Mouse (Mus musculus) forebrain, embryonic 11.5 days (tissue): ENCODE results near the gene Usp30. TPM values are rescaled to one million over a fixed set of nuclear protein-coding genes. Genes with fewer than 3 reads are reported as not detected.

Experiments
- ATAC-seq: fragments of 200-750 bp; cut with Nextera tagmentation; replicated peaks from 2 replicates; pipeline ENCODE4 v1.8.0; 2017; ENCODE audit warnings: moderate TSS enrichment; ENCODE audit not compliant: low FRiP score
- DNase-seq: peaks from one replicate; pipeline ENCODE4 v3.0.0-alpha.2; 2017; ENCODE audit warnings: low spot score
- H3K27ac ChIP-seq: fragments of 300-500 bp; sonication (generic); 2 replicates; pipeline ENCODE4 v1.5.1; 2014; ENCODE audit warnings: low read depth, low read length
- H3K27me3 ChIP-seq: fragments of 300-500 bp; sonication (generic); 2 replicates; pipeline ENCODE4 v1.6.1; 2014; ENCODE audit warnings: mild to moderate bottlenecking, low read length, mixed read lengths; ENCODE audit not compliant: control insufficient read depth, insufficient read depth
- H3K36me3 ChIP-seq: fragments of 300-500 bp; sonication (generic); 2 replicates; pipeline ENCODE4 v1.6.1; 2014; ENCODE audit warnings: mild to moderate bottlenecking, low read length, moderate library complexity, mixed read lengths; ENCODE audit not compliant: control insufficient read depth, insufficient read depth
- H3K4me1 ChIP-seq: fragments of 300-500 bp; sonication (generic); replicated peaks from 2 replicates; pipeline ENCODE4 v1.6.1; 2014; ENCODE audit warnings: low read length, mixed read lengths; ENCODE audit not compliant: control insufficient read depth, insufficient read depth
- H3K4me2 ChIP-seq: fragments of 300-500 bp; sonication (generic); 2 replicates; pipeline ENCODE4 v1.6.1; 2014; ENCODE audit warnings: low read depth, mild to moderate bottlenecking, low read length, moderate library complexity, mixed read lengths; ENCODE audit not compliant: severe bottlenecking
- H3K4me3 ChIP-seq: fragments of 300-500 bp; sonication (generic); 2 replicates; pipeline ENCODE4 v1.5.1; 2014; ENCODE audit warnings: low read depth, low read length
- H3K9ac ChIP-seq: fragments of 300-500 bp; sonication (generic); 2 replicates; pipeline ENCODE4 v1.6.1; 2014; ENCODE audit warnings: low read length
- H3K9me3 ChIP-seq: fragments of 300-500 bp; sonication (generic); 2 replicates; pipeline ENCODE4 v1.6.1; 2016; ENCODE audit warnings: low read length, mixed read lengths; ENCODE audit not compliant: control insufficient read depth
- whole genome bisulfite sequencing: fragments of 180-500 bp; shearing (Covaris S2); extraction: QIAGEN DNeasy Blood & Tissue Kit; methylation state at CpG from one replicate; pipeline ENCODE4 v1.1.7; 2014; 5-methylcytosine and 5-hydroxymethylcytosine counted together
- polyA plus RNA-seq: library from polyadenylated mRNA; unstranded; fragments of >200 nt; fragmentation: Nextera tagmentation; extraction: Ambion mirVana; gene quantifications from 2 replicates; pipeline ENCODE4 v1.2.1, GENCODE M21; 2014

The Usp30 gene
- polyA plus RNA-seq, 1 experiment from 2014 or later = 14.0 TPM

DNA sequence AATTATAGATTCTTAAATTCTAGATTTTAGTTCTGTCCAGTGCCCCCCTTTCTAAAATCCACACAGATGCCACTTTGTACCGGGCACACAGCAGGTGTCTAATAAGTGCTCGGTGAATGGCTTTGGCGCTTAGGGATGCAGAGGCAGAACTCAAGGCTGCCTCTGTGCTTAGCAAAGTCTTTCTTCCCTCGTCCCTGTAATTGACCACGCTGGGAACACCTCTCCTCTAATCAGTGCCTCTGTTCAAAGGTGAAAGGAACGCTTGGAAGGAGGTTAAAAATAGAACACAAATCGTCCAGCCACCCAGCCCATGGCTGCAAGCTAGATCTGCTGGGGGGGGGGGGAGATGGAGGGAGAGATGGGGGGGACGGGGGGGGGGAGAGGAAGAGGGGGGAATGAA is 24.8 kb upstream of the Usp30 start:
- peaks cover 12% of the 10 kb centered on the region for H3K4me1 ChIP-seq
- DNase-seq (no peak), ATAC-seq (0 out of 2 replicates have a peak, but pooled peaks have one; percentile 36)
- H3K9ac ChIP-seq = no peak overlapping the region
- no peak overlapping the region for H3K4me3 ChIP-seq
- H3K4me2 ChIP-seq = no peak overlapping the region
- peak overlapping the region; percentile 31; the same call in 1 of the 2 replicates for H3K27ac ChIP-seq
- H3K27me3 ChIP-seq = no peaks in the 10 kb centered on the region
- WGBS = 8% methylated on average over 8 of the region's 8 CpGs
- no peaks in the 10 kb centered on the region for H3K36me3 ChIP-seq
- no peaks in the 10 kb centered on the region for H3K9me3 ChIP-seq

DNA sequence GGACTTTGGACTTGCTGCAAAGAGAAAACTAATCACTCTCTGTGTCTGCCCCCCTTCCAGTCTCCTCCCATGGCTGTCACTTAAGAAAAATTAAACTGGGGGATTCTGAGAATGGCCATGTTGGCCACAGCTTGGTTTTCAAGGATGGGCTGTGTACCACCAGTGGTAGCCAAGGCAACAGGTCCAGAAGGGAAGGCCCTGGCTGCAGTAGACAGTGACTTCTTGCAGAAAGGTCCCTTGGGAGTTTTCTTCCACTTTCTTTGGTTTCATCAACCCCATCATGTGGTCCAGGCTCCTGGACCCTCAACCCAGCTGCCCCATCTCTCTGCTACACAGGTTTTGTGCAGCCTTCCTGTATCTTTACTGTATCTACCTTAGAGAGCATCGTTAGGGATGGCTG is 24.4 kb upstream of the Usp30 start:
- Histone ChIP-seq H3K4me2 (no peak overlapping the region), H3K27ac (no peak overlapping the region), H3K4me1 (peaks cover 10% of the 10 kb centered on the region), H3K9ac (no peak overlapping the region), H3K27me3 (no peaks in the 10 kb centered on the region), H3K36me3 (no peaks in the 10 kb centered on the region), H3K9me3 (no peaks in the 10 kb centered on the region), H3K4me3 (no peak overlapping the region)
- DNase-seq (no peak), ATAC-seq (no peak)
- 66% methylated on average over 1 of the region's 1 CpGs for WGBS

DNA sequence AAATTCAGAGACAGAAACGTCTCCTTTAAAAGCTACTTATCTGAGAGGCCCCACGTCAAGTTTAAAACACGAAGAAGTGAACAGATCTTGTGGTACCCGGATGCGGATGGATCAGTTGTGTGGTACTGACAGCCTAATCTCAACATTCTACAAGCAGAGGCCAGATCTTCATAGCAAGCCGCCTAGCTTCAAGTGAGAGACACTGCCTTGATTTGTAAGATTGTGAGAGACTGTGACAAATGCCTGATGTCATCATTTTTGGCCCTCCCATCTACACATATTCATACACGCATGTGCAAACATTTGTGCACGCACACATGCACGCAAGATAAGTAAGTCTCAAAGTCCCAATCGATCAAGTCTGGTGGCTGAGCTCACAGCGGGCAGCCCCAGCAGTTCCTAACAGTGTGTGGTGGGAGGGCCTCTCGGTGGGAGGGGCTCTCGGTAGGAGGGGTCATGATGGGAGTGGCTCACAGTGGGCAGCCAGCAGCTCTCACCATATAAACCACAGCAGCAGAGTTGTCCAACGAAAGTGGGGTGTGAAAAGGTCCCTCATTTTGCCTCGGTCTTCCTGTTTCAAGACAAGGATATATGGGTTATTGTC is 23.8 kb upstream of the Usp30 start:
- peak overlapping the region; percentile 27; the same call in 1 of the 2 replicates for H3K4me2 ChIP-seq
- 23% methylated on average over 15 of the region's 15 CpGs for WGBS
- no peak for ATAC-seq

GRCm38 (mm10) chr5:114043800-114044199 is 21.5 kb upstream of the Usp30 start:
- peaks cover 10% of the 10 kb centered on the region for H3K4me1 ChIP-seq
- H3K27me3 ChIP-seq = no peaks in the 10 kb centered on the region
- H3K4me2 ChIP-seq = no peak overlapping the region
- ATAC-seq (no peak), DNase-seq (no peak)
- H3K27ac ChIP-seq = no peak overlapping the region
- no peaks in the 10 kb centered on the region for H3K36me3 ChIP-seq
- no peak overlapping the region for H3K4me3 ChIP-seq
- H3K9ac ChIP-seq = no peak overlapping the region
- WGBS = 86% methylated on average over 4 of the region's 4 CpGs
- no peaks in the 10 kb centered on the region for H3K9me3 ChIP-seq

More for the DNA sequence above, 23.8 kb upstream of the Usp30 start:
- no peak overlapping the region for H3K27ac ChIP-seq
- H3K9me3 ChIP-seq = no peaks in the 10 kb centered on the region
- H3K9ac ChIP-seq = no peak overlapping the region
- no peaks in the 10 kb centered on the region for H3K36me3 ChIP-seq
- H3K27me3 ChIP-seq = no peaks in the 10 kb centered on the region
- no peak overlapping the region for H3K4me3 ChIP-seq
- DNase-seq = peak; percentile 63
- H3K4me1 ChIP-seq = peaks cover 10% of the 10 kb centered on the region

GRCm38 (mm10) chr5:114045134-114045533 is 20.1 kb upstream of the Usp30 start:
- H3K27ac ChIP-seq = no peak overlapping the region
- no peak overlapping the region for H3K9ac ChIP-seq
- ATAC-seq (no peak), DNase-seq (no peak)
- no peaks in the 10 kb centered on the region for H3K36me3 ChIP-seq
- peaks cover 10% of the 10 kb centered on the region for H3K4me1 ChIP-seq
- no peak overlapping the region for H3K4me3 ChIP-seq
- no peaks in the 10 kb centered on the region for H3K27me3 ChIP-seq
- no peak overlapping the region for H3K4me2 ChIP-seq
- no peaks in the 10 kb centered on the region for H3K9me3 ChIP-seq
- WGBS = 81% methylated on average over 1 of the region's 1 CpGs

DNA sequence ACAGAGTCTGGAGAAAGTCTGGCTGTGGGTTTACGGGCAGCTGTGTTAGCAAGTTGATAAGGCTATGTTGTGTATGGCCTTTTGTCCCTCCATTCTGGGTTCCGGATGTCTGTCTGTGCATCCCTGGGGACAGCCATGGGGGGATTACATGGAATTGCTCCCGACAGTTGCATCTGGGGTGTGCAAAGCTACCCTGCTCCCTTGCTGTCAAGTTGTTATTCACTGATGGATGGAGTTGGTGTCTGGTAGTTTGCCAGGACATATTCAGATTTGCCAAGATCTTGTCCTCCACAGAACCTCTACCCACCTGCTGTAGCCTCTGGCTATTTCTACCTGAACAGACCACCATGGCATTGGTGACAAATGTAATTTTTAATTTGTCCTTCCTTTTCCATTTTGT is 19.1 kb upstream of the Usp30 start:
- Histone ChIP-seq H3K4me1 (peaks cover 7% of the 10 kb centered on the region), H3K4me3 (no peak overlapping the region), H3K36me3 (no peaks in the 10 kb centered on the region), H3K9me3 (no peaks in the 10 kb centered on the region), H3K4me2 (no peak overlapping the region), H3K9ac (no peak overlapping the region), H3K27me3 (no peaks in the 10 kb centered on the region), H3K27ac (no peak overlapping the region)
- DNase-seq = no peak
- WGBS = 79% methylated on average over 3 of the region's 3 CpGs
- no peak for ATAC-seq

DNA sequence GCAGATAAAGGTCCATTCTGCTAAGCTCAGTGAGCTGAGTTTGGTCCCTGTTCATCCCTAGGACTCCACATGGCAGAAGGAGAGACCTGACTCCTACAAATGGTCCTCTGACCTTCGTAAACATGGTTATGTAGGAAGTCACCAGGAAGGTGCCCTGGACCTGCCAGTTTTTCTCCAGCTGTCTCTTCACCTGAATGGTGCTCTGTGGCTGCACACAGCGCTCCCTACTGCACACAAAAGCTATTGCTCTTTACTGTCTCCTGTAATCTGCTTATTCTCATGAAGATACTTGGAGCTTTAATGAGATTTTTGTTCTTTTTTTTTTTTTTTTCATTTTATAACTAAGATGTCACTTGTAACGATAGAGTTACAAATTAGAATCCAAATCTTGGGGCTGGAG is 18.7 kb upstream of the Usp30 start:
- H3K36me3 ChIP-seq = no peaks in the 10 kb centered on the region
- no peak overlapping the region for H3K4me3 ChIP-seq
- no peak for DNase-seq
- WGBS = 57% methylated on average over 3 of the region's 3 CpGs
- no peak overlapping the region for H3K9ac ChIP-seq
- H3K9me3 ChIP-seq = no peaks in the 10 kb centered on the region
- H3K27ac ChIP-seq = no peak overlapping the region
- peaks cover 3% of the 10 kb centered on the region for H3K4me1 ChIP-seq
- H3K27me3 ChIP-seq = no peaks in the 10 kb centered on the region
- H3K4me2 ChIP-seq = no peak overlapping the region
- no peak for ATAC-seq

GRCm38 (mm10) chr5:114047182-114047581 is 18.1 kb upstream of the Usp30 start:
- Histone ChIP-seq H3K4me3 (no peak overlapping the region), H3K4me2 (no peak overlapping the region), H3K27me3 (no peaks in the 10 kb centered on the region), H3K36me3 (no peaks in the 10 kb centered on the region), H3K27ac (no peak overlapping the region), H3K9me3 (no peaks in the 10 kb centered on the region), H3K4me1 (no peaks in the 10 kb centered on the region), H3K9ac (no peak overlapping the region)
- no peak for ATAC-seq
- no peak for DNase-seq
- 79% methylated on average over 5 of the region's 5 CpGs for WGBS

GRCm38 (mm10) chr5:114048731-114049308 is 16.4 kb upstream of the Usp30 start:
- Histone ChIP-seq H3K27ac (no peak overlapping the region), H3K4me2 (no peak overlapping the region), H3K9ac (no peak overlapping the region), H3K27me3 (no peaks in the 10 kb centered on the region), H3K36me3 (no peaks in the 10 kb centered on the region), H3K4me1 (no peaks in the 10 kb centered on the region), H3K4me3 (no peak overlapping the region), H3K9me3 (no peaks in the 10 kb centered on the region)
- ATAC-seq = no peak
- WGBS = 58% methylated on average over 12 of the region's 12 CpGs
- no peak for DNase-seq
